Mouse (Mus musculus): Measurements from ENCODE around the gene Acvrl1. TPM values are rescaled to one million over a fixed set of nuclear protein-coding genes. Genes with fewer than 3 reads are reported as not detected.

Gene Acvrl1
- polyA plus RNA-seq, 1 experiment from 2014 or later: 13.5 TPM

DNA sequence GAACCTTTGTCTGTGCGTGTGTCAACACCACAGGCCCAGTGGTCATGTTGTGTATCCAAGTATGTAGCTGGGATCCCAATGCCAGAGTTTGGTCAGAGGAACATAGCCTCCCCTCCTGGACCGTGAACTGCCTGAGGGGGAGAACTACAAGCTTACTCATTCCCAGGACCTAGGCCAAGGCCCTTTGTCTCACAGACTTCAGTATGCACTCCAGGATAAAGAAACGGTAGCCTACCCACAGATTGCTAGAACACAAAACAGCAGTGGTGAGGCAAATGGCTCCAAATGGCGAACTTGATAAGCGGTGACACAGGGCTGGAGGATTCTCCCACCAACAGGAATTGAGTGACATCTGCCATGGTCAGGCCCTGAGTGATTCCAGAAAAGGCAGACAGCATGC, 35.5 kb downstream of the Acvrl1 start:
- 0 out of 2 replicates have a peak overlapping the region, but pooled peaks have one; percentile 14 for H3K9ac ChIP-seq (ENCODE audit: low read depth, low read length)
- WGBS: 57% methylated on average over 5 of the region's 5 CpGs

GRCm38 (mm10) chr15:101164291-101164690, 36.0 kb downstream of the Acvrl1 start:
- no peak for DNase-seq (ENCODE audit: low spot score)
- H3K4me2 ChIP-seq (ENCODE audit: low read depth, low read length): no peak overlapping the region
- no peak overlapping the region for H3K9ac ChIP-seq (ENCODE audit: low read depth, low read length)
- H3K27ac ChIP-seq (replicated peaks; ENCODE audit: low read depth, low read length): peak overlapping the region; percentile 75
- H3K4me1 ChIP-seq (ENCODE audit: control insufficient read depth, insufficient read depth, low read length): peaks cover 32% of the 10 kb centered on the region
- no peaks in the 10 kb centered on the region for H3K9me3 ChIP-seq (ENCODE audit: control insufficient read depth, low read length)
- 58% methylated on average over 4 of the region's 5 CpGs for WGBS
- no peak for ATAC-seq (ENCODE audit: low read depth)
- H3K4me3 ChIP-seq (ENCODE audit: low read depth, low read length): no peak overlapping the region
- H3K36me3 ChIP-seq (ENCODE audit: control insufficient read depth, insufficient read depth, low read length): no peaks in the 10 kb centered on the region
- H3K27me3 ChIP-seq (replicated peaks; ENCODE audit: control insufficient read depth, insufficient read depth, low read length): no peaks in the 10 kb centered on the region

More for the DNA sequence above, 35.5 kb downstream of the Acvrl1 start:
- H3K4me1 ChIP-seq (ENCODE audit: control insufficient read depth, insufficient read depth, low read length): peaks cover 32% of the 10 kb centered on the region
- H3K9me3 ChIP-seq (ENCODE audit: control insufficient read depth, low read length): no peaks in the 10 kb centered on the region
- peak overlapping the region; percentile 75 for H3K27ac ChIP-seq (replicated peaks; ENCODE audit: low read depth, low read length)
- no peaks in the 10 kb centered on the region for H3K36me3 ChIP-seq (ENCODE audit: control insufficient read depth, insufficient read depth, low read length)
- no peak overlapping the region for H3K4me3 ChIP-seq (ENCODE audit: low read depth, low read length)
- no peaks in the 10 kb centered on the region for H3K27me3 ChIP-seq (replicated peaks; ENCODE audit: control insufficient read depth, insufficient read depth, low read length)
- DNase-seq (ENCODE audit: low spot score): no peak
- no peak overlapping the region for H3K4me2 ChIP-seq (ENCODE audit: low read depth, low read length)
- ATAC-seq (ENCODE audit: low read depth): no peak

GRCm38 (mm10) chr15:101165658-101166437, 37.5 kb downstream of the Acvrl1 start:
- H3K36me3 ChIP-seq (ENCODE audit: control insufficient read depth, insufficient read depth, low read length): no peaks in the 10 kb centered on the region
- ATAC-seq (ENCODE audit: low read depth) (no peak), DNase-seq (ENCODE audit: low spot score) (no peak)
- WGBS: 55% methylated on average over 15 of the region's 16 CpGs
- H3K9ac ChIP-seq (ENCODE audit: low read depth, low read length): no peak overlapping the region
- H3K27ac ChIP-seq (replicated peaks; ENCODE audit: low read depth, low read length): no peak overlapping the region
- H3K4me1 ChIP-seq (ENCODE audit: control insufficient read depth, insufficient read depth, low read length): peaks cover 27% of the 10 kb centered on the region
- H3K4me2 ChIP-seq (ENCODE audit: low read depth, low read length): no peak overlapping the region
- H3K9me3 ChIP-seq (ENCODE audit: control insufficient read depth, low read length): no peaks in the 10 kb centered on the region
- H3K27me3 ChIP-seq (replicated peaks; ENCODE audit: control insufficient read depth, insufficient read depth, low read length): no peaks in the 10 kb centered on the region
- no peak overlapping the region for H3K4me3 ChIP-seq (ENCODE audit: low read depth, low read length)

- Histone ChIP-seq H3K27me3 (replicated peaks; ENCODE audit: control insufficient read depth, insufficient read depth, low read length) (no peaks in the 10 kb centered on the region), H3K9me3 (ENCODE audit: control insufficient read depth, low read length) (no peaks in the 10 kb centered on the region)
- WGBS: 75% methylated on average over 11 of the region's 11 CpGs
Observed at GRCm38 (mm10) chr15:101167553-101167952, 39.2 kb downstream of the Acvrl1 start.

DNA sequence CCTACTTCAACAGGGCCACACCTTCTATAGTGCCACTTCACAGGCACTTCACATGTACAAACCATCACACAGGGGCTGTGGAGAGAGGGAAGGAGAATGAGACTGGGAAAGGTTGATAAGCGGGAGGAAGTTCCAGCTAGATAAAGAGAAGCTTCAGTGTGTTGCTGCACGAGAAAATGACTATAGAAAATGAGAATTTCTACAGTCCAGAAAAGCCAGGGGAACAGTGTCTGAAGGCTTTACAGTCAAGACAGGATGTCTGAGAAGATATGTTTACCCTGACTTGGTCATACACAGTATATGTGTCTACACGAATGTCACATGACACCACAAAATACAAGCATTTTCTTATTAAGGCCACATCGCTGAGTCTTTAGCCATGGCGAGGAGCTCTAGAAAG, 41.6 kb downstream of the Acvrl1 start:
- peaks cover 3% of the 10 kb centered on the region for H3K4me1 ChIP-seq (ENCODE audit: control insufficient read depth, insufficient read depth, low read length)
- H3K4me2 ChIP-seq (ENCODE audit: low read depth, low read length): no peak overlapping the region
- H3K27ac ChIP-seq (replicated peaks; ENCODE audit: low read depth, low read length): no peak overlapping the region
- no peaks in the 10 kb centered on the region for H3K9me3 ChIP-seq (ENCODE audit: control insufficient read depth, low read length)
- H3K4me3 ChIP-seq (ENCODE audit: low read depth, low read length): no peak overlapping the region
- WGBS: 82% methylated on average over 5 of the region's 5 CpGs
- no peak for ATAC-seq (ENCODE audit: low read depth)
- no peaks in the 10 kb centered on the region for H3K27me3 ChIP-seq (replicated peaks; ENCODE audit: control insufficient read depth, insufficient read depth, low read length)
- H3K36me3 ChIP-seq (ENCODE audit: control insufficient read depth, insufficient read depth, low read length): no peaks in the 10 kb centered on the region
- H3K9ac ChIP-seq (ENCODE audit: low read depth, low read length): no peak overlapping the region
- no peak for DNase-seq (ENCODE audit: low spot score)

More at GRCm38 (mm10) chr15:101167553-101167952, 39.2 kb downstream of the Acvrl1 start:
- ATAC-seq (ENCODE audit: low read depth) (no peak), DNase-seq (ENCODE audit: low spot score) (no peak)
- peaks cover 18% of the 10 kb centered on the region for H3K4me1 ChIP-seq (ENCODE audit: control insufficient read depth, insufficient read depth, low read length)
- H3K4me3 ChIP-seq (ENCODE audit: low read depth, low read length): no peak overlapping the region
- H3K36me3 ChIP-seq (ENCODE audit: control insufficient read depth, insufficient read depth, low read length): no peaks in the 10 kb centered on the region
- H3K4me2 ChIP-seq (ENCODE audit: low read depth, low read length): no peak overlapping the region
- no peak overlapping the region for H3K27ac ChIP-seq (replicated peaks; ENCODE audit: low read depth, low read length)
- no peak overlapping the region for H3K9ac ChIP-seq (ENCODE audit: low read depth, low read length)

GRCm38 (mm10) chr15:101170413-101170980, 42.2 kb downstream of the Acvrl1 start:
- Histone ChIP-seq H3K27me3 (replicated peaks; ENCODE audit: control insufficient read depth, insufficient read depth, low read length) (no peaks in the 10 kb centered on the region), H3K27ac (replicated peaks; ENCODE audit: low read depth, low read length) (no peak overlapping the region), H3K9me3 (ENCODE audit: control insufficient read depth, low read length) (no peaks in the 10 kb centered on the region), H3K4me2 (ENCODE audit: low read depth, low read length) (no peak overlapping the region), H3K9ac (ENCODE audit: low read depth, low read length) (no peak overlapping the region), H3K4me1 (ENCODE audit: control insufficient read depth, insufficient read depth, low read length) (peaks cover 8% of the 10 kb centered on the region), H3K4me3 (ENCODE audit: low read depth, low read length) (no peak overlapping the region), H3K36me3 (ENCODE audit: control insufficient read depth, insufficient read depth, low read length) (no peaks in the 10 kb centered on the region)
- DNase-seq (ENCODE audit: low spot score): no peak
- WGBS: 78% methylated on average over 10 of the region's 10 CpGs
- ATAC-seq (ENCODE audit: low read depth): no peak

- no peak overlapping the region for H3K9ac ChIP-seq (ENCODE audit: low read depth, low read length)
- H3K36me3 ChIP-seq (ENCODE audit: control insufficient read depth, insufficient read depth, low read length): no peaks in the 10 kb centered on the region
- H3K4me1 ChIP-seq (ENCODE audit: control insufficient read depth, insufficient read depth, low read length): peaks cover 14% of the 10 kb centered on the region
- 71% methylated on average over 4 of the region's 4 CpGs for WGBS
- no peak overlapping the region for H3K4me2 ChIP-seq (ENCODE audit: low read depth, low read length)
- DNase-seq (ENCODE audit: low spot score) (no peak), ATAC-seq (ENCODE audit: low read depth) (no peak)
- no peaks in the 10 kb centered on the region for H3K9me3 ChIP-seq (ENCODE audit: control insufficient read depth, low read length)
- no peaks in the 10 kb centered on the region for H3K27me3 ChIP-seq (replicated peaks; ENCODE audit: control insufficient read depth, insufficient read depth, low read length)
- no peak overlapping the region for H3K4me3 ChIP-seq (ENCODE audit: low read depth, low read length)
- H3K27ac ChIP-seq (replicated peaks; ENCODE audit: low read depth, low read length): no peak overlapping the region
Observed at GRCm38 (mm10) chr15:101171272-101171671, 43.0 kb downstream of the Acvrl1 start.

- no peaks in the 10 kb centered on the region for H3K9me3 ChIP-seq (ENCODE audit: control insufficient read depth, low read length)
Observed at GRCm38 (mm10) chr15:101172016-101172415, 43.7 kb downstream of the Acvrl1 start.

More at GRCm38 (mm10) chr15:101172016-101172415, 43.7 kb downstream of the Acvrl1 start:
- no peak overlapping the region for H3K27ac ChIP-seq (replicated peaks; ENCODE audit: low read depth, low read length)
- no peaks in the 10 kb centered on the region for H3K27me3 ChIP-seq (replicated peaks; ENCODE audit: control insufficient read depth, insufficient read depth, low read length)
- WGBS: 90% methylated on average over 2 of the region's 2 CpGs
- DNase-seq (ENCODE audit: low spot score) (no peak), ATAC-seq (ENCODE audit: low read depth) (no peak)
- H3K4me3 ChIP-seq (ENCODE audit: low read depth, low read length): no peak overlapping the region
- H3K36me3 ChIP-seq (ENCODE audit: control insufficient read depth, insufficient read depth, low read length): no peaks in the 10 kb centered on the region
- no peak overlapping the region for H3K9ac ChIP-seq (ENCODE audit: low read depth, low read length)
- H3K4me2 ChIP-seq (ENCODE audit: low read depth, low read length): no peak overlapping the region
- H3K4me1 ChIP-seq (ENCODE audit: control insufficient read depth, insufficient read depth, low read length): peaks cover 21% of the 10 kb centered on the region
